Mouse (Mus musculus) forebrain, embryonic 11.5 days (tissue): ENCODE measurements around the gene Gm9821. TPM values are rescaled to one million over a fixed set of nuclear protein-coding genes. Genes with fewer than 3 reads are reported as not detected.
A peak's percentile ranks its signal among the peaks of the same experiment; 100 is the strongest.

ENCODE experiments used
- ATAC-seq: fragments of 200-750 bp; cut with Nextera tagmentation; replicated peaks from 2 replicates; pipeline ENCODE4 v1.8.0; 2017; ENCODE audit warnings: moderate TSS enrichment; ENCODE audit not compliant: low FRiP score
- DNase-seq: peaks from one replicate; pipeline ENCODE4 v3.0.0-alpha.2; 2017; ENCODE audit warnings: low spot score
- H3K27ac ChIP-seq: fragments of 300-500 bp; sonication (generic); 2 replicates; pipeline ENCODE4 v1.5.1; 2014; ENCODE audit warnings: low read depth, low read length
- H3K27me3 ChIP-seq: fragments of 300-500 bp; sonication (generic); 2 replicates; pipeline ENCODE4 v1.6.1; 2014; ENCODE audit warnings: mild to moderate bottlenecking, low read length, mixed read lengths; ENCODE audit not compliant: control insufficient read depth, insufficient read depth
- H3K36me3 ChIP-seq: fragments of 300-500 bp; sonication (generic); 2 replicates; pipeline ENCODE4 v1.6.1; 2014; ENCODE audit warnings: mild to moderate bottlenecking, low read length, moderate library complexity, mixed read lengths; ENCODE audit not compliant: control insufficient read depth, insufficient read depth
- H3K4me1 ChIP-seq: fragments of 300-500 bp; sonication (generic); replicated peaks from 2 replicates; pipeline ENCODE4 v1.6.1; 2014; ENCODE audit warnings: low read length, mixed read lengths; ENCODE audit not compliant: control insufficient read depth, insufficient read depth
- H3K4me2 ChIP-seq: fragments of 300-500 bp; sonication (generic); 2 replicates; pipeline ENCODE4 v1.6.1; 2014; ENCODE audit warnings: low read depth, mild to moderate bottlenecking, low read length, moderate library complexity, mixed read lengths; ENCODE audit not compliant: severe bottlenecking
- H3K4me3 ChIP-seq: fragments of 300-500 bp; sonication (generic); 2 replicates; pipeline ENCODE4 v1.5.1; 2014; ENCODE audit warnings: low read depth, low read length
- H3K9ac ChIP-seq: fragments of 300-500 bp; sonication (generic); 2 replicates; pipeline ENCODE4 v1.6.1; 2014; ENCODE audit warnings: low read length
- H3K9me3 ChIP-seq: fragments of 300-500 bp; sonication (generic); 2 replicates; pipeline ENCODE4 v1.6.1; 2016; ENCODE audit warnings: low read length, mixed read lengths; ENCODE audit not compliant: control insufficient read depth
- WGBS: fragments of 180-500 bp; shearing (Covaris S2); extraction: QIAGEN DNeasy Blood & Tissue Kit; methylation state at CpG from one replicate; pipeline ENCODE4 v1.1.7; 2014; 5-methylcytosine and 5-hydroxymethylcytosine counted together
- polyA plus RNA-seq: library from polyadenylated mRNA; unstranded; fragments of >200 nt; fragmentation: Nextera tagmentation; extraction: Ambion mirVana; gene quantifications from 2 replicates; pipeline ENCODE4 v1.2.1, GENCODE M21; 2014

Gm9821 gene
- polyA plus RNA-seq, 1 experiment from 2014 or later, result 0.90 TPM

- DNase-seq (peak; percentile 65), ATAC-seq (no peak)
- no peak overlapping the region for H3K27ac ChIP-seq
- peak overlapping the region; percentile 53 for H3K4me3 ChIP-seq
- peaks cover 47% of the 10 kb centered on the region for H3K27me3 ChIP-seq
- no peak overlapping the region; the same call in 1 of the 2 replicates for H3K9ac ChIP-seq
- peaks cover 17% of the 10 kb centered on the region; the same call in 1 of the 2 replicates for H3K4me1 ChIP-seq
- 4% methylated on average over 37 of the region's 37 CpGs for WGBS
- H3K4me2 ChIP-seq, result peak overlapping the region; percentile 92
- H3K36me3 ChIP-seq, result no peaks in the 10 kb centered on the region
- H3K9me3 ChIP-seq, result no peaks in the 10 kb centered on the region
Measured at GRCm38 (mm10) chr2:91922586-91923414, 22.7 kb upstream of the Gm9821 start.

GRCm38 (mm10) chr2:91923415-91924337 is 21.8 kb upstream of the Gm9821 start:
- H3K36me3 ChIP-seq, result no peaks in the 10 kb centered on the region
- H3K4me2 ChIP-seq, result peak overlapping the region; percentile 45
- peaks cover 19% of the 10 kb centered on the region; the same call in 1 of the 2 replicates for H3K4me1 ChIP-seq
- 5% methylated on average over 54 of the region's 54 CpGs for WGBS
- H3K9ac ChIP-seq, result no peak overlapping the region
- peaks cover 47% of the 10 kb centered on the region for H3K27me3 ChIP-seq
- no peak overlapping the region for H3K27ac ChIP-seq
- DNase-seq (peak; percentile 87), ATAC-seq (peak; percentile 14; the same call in 1 of the 2 replicates)
- H3K9me3 ChIP-seq, result no peaks in the 10 kb centered on the region
- peak overlapping the region; percentile 22 for H3K4me3 ChIP-seq

DNA sequence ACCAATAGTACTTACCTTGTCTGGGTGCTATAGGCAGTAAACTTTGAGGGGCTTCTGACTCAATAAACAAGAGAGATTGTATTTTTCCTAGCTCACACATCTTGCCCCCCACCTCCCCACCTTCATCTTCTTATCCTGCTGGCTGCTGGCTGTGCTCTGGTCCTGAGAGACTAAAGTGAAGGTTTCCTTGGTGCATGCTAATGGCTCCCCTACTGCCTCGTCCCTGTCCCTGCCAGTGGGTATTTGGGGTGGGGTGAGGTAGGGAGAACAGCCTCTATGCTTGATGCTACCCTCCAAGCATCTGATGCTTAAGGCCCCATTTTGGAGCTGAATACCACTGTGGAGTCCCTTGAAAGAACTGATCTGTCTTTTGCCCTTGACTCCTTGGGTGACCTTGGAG is 20.8 kb upstream of the Gm9821 start:
- Histone ChIP-seq H3K9ac (no peak overlapping the region), H3K27ac (no peak overlapping the region), H3K9me3 (no peaks in the 10 kb centered on the region), H3K4me2 (no peak overlapping the region), H3K4me3 (no peak overlapping the region), H3K27me3 (peaks cover 47% of the 10 kb centered on the region), H3K4me1 (peaks cover 21% of the 10 kb centered on the region; the same call in 1 of the 2 replicates), H3K36me3 (no peaks in the 10 kb centered on the region)
- WGBS, result 48% methylated on average over 1 of the region's 1 CpGs
- ATAC-seq, result no peak
- DNase-seq, result peak; percentile 46

DNA sequence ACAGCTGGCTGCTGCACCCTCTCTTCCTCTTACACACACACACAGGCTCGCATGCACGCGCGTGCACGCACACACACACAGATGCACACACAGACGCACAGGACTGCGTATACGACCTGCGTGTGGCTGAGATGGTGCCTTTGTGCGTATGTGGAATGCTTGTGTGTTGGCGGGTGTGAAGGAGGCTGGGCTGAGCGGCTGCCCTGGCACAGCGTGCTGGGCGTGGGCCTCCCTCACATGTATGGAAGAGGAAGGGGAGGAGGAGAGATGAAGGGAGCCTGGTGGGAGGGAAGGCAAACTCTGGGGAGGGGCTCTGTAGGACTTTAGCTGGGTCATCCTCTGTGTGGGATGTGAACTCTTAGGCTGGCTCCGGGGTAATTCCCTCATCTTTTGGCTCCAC is 20.1 kb upstream of the Gm9821 start:
- ATAC-seq, result no peak
- H3K4me1 ChIP-seq, result peaks cover 23% of the 10 kb centered on the region; the same call in 1 of the 2 replicates
- H3K27ac ChIP-seq, result no peak overlapping the region
- WGBS, result 89% methylated on average over 15 of the region's 15 CpGs
- peaks cover 42% of the 10 kb centered on the region for H3K27me3 ChIP-seq
- no peak overlapping the region for H3K9ac ChIP-seq
- H3K4me3 ChIP-seq, result no peak overlapping the region
- peak; percentile 53 for DNase-seq
- H3K9me3 ChIP-seq, result no peaks in the 10 kb centered on the region
- no peak overlapping the region for H3K4me2 ChIP-seq
- H3K36me3 ChIP-seq, result no peaks in the 10 kb centered on the region

- Histone ChIP-seq H3K4me3 (no peak within 1 kb of the TSS), H3K4me2 (no peak within 1 kb of the TSS), H3K4me1 (peaks cover 20% of the 10 kb centered on the region; the same call in 1 of the 2 replicates), H3K36me3 (no peaks in the 10 kb centered on the region), H3K9ac (no peak within 1 kb of the TSS), H3K27me3 (peaks cover 27% of the 10 kb centered on the region), H3K27ac (no peak within 1 kb of the TSS), H3K9me3 (no peaks in the 10 kb centered on the region)
- no peak for DNase-seq
- no peak for ATAC-seq
- 89% methylated on average over 3 of the region's 3 CpGs for WGBS
Measured at GRCm38 (mm10) chr2:91926949-91927348, 18.6 kb upstream of the Gm9821 start, which contains the start of gene Chrm4. Chrm4 (plus strand) TSS chr2:91927249.

GRCm38 (mm10) chr2:91927826-91928533 is 17.5 kb upstream of the Gm9821 start:
- H3K9ac ChIP-seq, result no peak overlapping the region
- DNase-seq (peak; percentile 90), ATAC-seq (no peak)
- H3K36me3 ChIP-seq, result no peaks in the 10 kb centered on the region
- H3K9me3 ChIP-seq, result no peaks in the 10 kb centered on the region
- H3K4me3 ChIP-seq, result no peak overlapping the region
- H3K27me3 ChIP-seq, result peaks cover 17% of the 10 kb centered on the region
- no peak overlapping the region for H3K4me2 ChIP-seq
- H3K4me1 ChIP-seq, result peaks cover 21% of the 10 kb centered on the region
- no peak overlapping the region for H3K27ac ChIP-seq
- WGBS, result 46% methylated on average over 33 of the region's 34 CpGs

DNA sequence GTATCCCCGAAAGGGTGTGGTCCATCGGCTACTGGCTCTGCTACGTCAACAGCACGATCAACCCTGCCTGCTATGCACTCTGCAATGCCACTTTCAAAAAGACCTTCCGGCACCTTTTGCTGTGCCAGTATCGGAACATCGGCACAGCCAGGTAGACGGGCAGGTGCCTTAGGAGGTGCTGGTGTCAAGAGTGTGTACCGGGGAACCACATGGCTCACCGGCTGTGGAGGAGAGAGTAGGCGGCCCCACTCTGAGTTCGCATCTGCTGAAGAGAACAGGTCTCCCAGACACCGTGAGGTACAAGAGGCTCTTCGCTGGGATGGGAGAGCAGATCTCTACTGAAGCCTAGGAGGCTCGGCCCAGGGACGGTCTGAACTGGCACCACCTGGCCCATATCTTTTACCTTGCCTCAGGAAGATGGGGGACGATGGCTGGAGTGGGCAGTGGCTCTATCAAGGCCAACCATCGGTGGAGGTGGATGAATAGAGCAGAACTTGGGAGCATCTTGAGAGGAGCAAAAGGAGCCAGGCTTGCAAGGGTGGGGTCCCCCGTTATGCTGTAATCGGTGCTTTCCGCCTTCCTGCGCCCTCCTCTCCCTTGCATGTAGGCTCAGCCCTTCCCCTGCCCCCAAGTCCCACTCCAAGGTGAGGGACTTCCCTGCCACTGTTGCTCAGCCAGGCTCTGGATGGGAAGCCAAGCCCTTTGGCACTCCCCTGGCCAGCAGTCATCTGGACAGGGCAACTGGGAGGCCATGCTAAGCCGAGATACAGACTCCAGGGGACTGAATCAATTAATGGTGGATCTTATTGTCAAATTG is 16.8 kb upstream of the Gm9821 start:
- H3K36me3 ChIP-seq, result no peaks in the 10 kb centered on the region
- no peak overlapping the region for H3K4me3 ChIP-seq
- H3K9me3 ChIP-seq, result no peaks in the 10 kb centered on the region
- H3K9ac ChIP-seq, result no peak overlapping the region
- peaks cover 23% of the 10 kb centered on the region for H3K4me1 ChIP-seq
- H3K27ac ChIP-seq, result no peak overlapping the region
- peaks cover 9% of the 10 kb centered on the region for H3K27me3 ChIP-seq
- no peak overlapping the region for H3K4me2 ChIP-seq
- WGBS, result 76% methylated on average over 23 of the region's 23 CpGs
- no peak for DNase-seq
- no peak for ATAC-seq
